Mouse (Mus musculus) heart, postnatal 4 days (tissue): ENCODE measurements around the gene Iqce. TPM values are rescaled to one million over a fixed set of nuclear protein-coding genes. Genes with fewer than 3 reads are reported as not detected.

Experiments
- DNase-seq: peaks from one replicate; pipeline ENCODE4 v3.0.0; 2021
- total RNA-seq, 2 experiments: library from RNA; stranded (reverse); gene quantifications; 2 replicates each; pipeline ENCODE4 v1.2.3; 2021

Gene Iqce
- total RNA-seq, 2 experiments from 2014 or later = 11.3 to 12.8 TPM

DNA sequence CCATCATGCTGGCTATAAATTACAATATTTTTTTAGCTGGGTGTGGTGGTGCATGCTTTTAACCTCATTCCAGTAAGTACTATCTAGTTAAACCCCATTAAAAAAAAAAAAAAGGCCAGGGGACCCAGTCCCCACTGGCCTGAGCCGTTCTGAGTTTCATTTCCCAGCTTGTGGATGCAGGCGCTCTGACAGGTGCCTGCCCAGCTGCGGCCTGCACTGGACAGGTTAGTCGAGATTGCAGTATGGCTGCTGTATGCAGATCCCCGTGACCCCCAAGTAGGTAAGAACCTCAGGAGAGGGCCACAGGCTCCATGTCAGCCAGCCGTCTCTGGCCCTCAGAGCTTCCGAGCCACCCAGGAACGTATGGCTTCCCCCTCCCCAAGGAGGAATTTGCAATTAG is 40.8 kb downstream of the Iqce start:
- DNase-seq = no peak

DNA sequence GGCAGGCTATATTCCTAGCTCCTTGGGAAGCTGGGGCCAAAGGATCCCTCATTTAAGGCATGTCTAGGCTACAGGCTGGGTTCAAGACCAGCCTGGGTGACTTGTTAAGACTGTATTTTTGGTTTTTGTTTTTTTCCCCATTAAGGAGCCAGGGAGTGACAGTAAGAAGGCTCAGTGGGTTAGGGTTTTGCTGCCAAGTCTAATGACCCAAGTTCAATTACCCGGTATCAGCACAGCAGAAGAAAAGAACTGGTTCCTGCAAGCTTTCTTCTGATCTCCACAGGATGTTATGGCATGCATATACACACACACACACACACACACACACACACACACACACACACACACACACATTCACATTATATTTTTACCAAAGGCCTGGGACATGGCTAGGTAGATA is 41.8 kb downstream of the Iqce start:
- DNase-seq = no peak

DNA sequence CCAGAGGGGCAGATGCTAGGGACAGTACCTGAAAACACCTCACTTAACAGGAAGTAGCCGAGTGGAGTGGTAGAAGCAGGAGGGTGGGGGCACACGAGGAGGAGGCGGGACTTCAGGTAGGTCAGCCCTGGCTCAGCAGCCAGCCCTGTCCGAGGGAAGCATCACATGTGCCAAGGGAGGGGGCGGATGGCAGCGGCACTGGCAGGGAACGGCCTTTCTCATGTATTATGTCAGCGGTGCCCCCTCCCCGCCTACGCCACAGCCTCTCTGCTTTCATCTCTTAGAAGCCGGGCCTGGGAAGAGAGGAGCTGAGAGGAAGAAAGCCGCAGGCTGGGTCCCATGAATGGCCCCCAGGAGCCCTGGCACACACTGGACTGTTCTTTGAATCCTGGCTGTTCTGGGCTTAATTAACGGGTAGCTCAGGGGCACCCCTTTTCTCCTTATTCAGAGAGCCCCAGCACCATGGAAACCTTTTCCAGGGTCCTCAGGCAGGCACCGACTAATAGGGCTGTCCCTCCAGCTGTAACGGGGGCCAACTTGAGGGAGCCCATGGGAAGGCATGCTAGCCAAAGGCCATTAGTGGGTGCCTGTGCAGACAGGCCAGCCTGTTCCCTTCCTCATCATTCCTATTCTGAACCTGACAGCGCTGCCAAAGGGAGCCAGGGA is 42.4 kb downstream of the Iqce start:
- no peak for DNase-seq

DNA sequence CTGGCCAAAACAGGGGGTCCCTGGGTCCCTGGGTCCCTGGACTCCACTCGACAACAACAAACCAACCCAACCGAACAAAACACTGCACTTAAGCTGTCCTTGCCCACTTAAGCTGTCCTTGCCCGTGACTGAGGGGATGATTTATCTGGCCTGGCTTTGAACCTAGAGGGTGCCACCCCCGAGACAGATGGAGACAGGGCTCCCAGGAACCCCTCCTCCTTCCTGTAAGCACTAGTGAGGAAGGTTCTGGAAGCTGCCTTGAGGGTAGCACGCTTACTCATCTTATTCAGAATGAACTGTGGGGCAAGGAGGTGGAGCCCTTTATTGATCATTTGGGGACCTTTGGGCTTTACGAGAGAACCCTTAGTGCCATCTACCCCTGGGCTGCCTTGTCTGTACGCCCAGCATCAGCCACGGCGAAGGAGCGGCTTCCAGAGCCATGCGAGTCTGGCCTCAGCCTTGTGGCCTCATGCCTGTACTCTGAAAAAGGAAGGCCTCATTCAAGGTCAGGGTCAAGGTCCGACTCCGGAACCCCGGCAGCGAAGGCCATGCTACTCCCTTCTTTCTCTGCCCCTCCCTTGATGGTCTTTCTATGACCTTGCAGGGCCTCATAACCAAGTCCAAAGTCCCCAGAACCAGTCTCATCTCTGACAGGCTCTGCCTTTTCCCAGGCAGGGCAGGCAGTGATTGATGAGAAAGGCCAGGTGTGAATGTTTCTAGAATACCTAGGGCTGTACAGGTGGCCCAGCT is 47.9 kb downstream of the Iqce start:
- no peak for DNase-seq

DNA sequence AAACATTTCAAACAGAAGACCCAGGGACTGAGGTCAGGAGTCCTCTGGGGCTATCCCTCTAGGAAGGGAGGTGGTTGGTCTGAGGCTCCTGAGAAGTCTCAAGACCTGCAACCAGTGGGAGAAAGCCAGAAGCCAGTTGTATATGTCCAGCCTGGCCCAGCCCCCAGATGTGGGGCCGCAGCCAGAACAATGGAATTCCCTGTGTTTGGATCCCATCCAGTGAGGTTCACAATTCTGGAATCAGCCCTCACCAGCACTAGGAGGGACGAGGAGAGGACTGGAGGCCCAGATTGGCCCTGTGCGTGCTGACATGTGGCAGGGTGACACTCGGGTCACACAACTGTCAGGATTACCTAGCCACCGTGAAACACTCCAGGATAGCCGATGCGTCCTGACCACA is 49.6 kb downstream of the Iqce start:
- DNase-seq = peak; percentile 74

DNA sequence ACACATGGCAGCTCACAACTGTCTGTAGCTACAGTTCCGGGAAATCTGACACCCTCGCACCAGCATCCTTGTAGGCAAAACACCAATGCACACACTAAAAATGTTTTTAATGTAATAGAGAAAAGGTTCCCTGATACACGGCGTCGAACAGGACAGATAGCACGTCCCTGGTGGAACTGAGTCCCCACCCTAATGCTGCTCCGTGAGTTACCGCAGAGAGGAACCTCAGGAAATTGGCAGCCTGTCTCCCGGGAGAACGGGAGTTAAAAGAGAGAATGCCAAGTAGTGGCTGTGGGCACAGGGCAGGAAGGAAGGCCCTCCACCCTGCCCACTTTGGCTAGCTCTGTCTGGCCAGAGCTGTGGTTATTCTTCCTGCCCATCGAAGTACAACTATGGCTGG is 50.9 kb downstream of the Iqce start:
- no peak for DNase-seq

DNA sequence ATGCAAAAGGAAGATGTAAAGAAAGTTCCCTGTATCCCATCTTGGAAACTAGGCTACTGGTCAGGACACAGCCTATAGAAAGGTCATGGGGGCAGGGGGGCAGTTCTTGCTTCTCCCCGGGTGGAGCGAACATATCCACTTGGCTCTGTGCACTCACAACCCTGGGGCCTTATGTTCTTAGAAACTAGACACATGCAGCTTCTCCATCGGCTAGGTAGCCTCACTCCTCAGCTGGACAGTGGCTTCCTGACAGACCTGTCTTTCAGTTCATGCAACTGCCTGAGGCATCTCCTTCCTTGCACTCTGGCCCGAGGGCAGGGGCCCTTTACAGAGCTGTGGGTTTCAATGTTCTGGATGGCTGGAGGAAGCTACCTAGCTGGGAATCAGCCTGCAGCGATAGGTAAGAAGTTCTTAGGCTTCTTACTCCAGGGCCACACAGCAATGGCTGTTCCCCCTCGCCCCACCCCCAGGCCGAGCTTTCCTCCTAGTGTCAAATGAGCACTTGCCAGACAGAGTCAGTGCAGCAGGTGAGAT is 52.2 kb downstream of the Iqce start:
- no peak for DNase-seq

DNA sequence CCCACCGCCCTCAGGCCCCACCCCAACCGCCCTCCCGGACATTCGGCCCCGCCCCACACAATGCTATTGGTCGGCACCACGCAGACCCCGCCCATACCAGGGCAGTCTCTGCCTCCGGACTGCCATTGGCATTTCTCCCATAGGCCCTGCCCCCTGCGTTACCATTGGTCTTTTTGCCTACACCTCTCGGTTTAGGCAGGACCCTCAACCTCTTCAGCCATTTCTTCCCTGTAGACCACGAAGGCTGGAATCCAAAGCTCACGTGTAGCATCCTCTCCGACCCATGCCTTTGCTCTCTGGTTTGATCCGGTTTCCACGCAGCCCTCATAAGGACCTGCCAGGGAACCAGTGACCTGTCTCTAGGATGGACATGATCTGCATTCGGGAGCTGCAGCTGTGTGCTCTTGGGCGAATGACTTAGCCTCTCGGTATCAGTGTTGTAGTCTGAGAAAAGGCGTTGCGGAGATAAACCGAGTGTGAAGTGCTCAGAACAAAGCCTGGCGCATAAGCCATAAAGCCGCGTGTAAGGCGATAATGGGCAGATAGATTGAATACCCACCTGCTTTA is 53.0 kb downstream of the Iqce start:
- peak; percentile 99 for DNase-seq

DNA sequence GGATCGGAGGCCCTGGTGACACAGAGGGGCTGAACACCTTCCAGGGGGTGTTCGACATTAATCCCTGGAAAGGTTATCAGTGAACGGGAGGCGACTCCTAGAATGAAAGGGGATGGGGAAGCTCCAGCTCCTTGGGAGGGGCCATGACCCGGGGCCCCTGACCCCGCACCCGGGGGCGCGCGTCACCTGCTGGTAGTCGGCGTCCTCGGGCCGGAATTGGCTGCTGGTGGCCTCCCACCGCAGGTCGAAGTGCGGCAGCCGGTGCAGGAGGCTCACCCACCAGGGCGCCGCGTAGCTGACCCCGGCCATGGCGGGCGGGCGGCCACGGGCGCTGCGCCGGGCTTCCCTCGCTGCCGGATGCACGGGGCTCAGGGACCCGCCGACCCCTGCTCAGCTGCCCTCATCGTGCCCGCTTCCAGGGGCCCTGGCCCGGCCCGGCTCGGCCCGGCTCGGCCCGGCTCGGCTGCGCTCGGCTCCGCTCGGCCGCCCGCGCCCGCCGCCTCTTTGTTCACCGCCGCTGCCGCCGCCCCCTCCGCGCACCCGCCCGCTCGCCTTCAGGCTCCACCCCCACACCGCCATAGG is 53.6 kb downstream of the Iqce start, which contains the start of gene Ttyh3:
TSS of gene Ttyh3 (minus strand) at position 513 of the 582 bp plus-strand sequence.
- DNase-seq = no peak

DNA sequence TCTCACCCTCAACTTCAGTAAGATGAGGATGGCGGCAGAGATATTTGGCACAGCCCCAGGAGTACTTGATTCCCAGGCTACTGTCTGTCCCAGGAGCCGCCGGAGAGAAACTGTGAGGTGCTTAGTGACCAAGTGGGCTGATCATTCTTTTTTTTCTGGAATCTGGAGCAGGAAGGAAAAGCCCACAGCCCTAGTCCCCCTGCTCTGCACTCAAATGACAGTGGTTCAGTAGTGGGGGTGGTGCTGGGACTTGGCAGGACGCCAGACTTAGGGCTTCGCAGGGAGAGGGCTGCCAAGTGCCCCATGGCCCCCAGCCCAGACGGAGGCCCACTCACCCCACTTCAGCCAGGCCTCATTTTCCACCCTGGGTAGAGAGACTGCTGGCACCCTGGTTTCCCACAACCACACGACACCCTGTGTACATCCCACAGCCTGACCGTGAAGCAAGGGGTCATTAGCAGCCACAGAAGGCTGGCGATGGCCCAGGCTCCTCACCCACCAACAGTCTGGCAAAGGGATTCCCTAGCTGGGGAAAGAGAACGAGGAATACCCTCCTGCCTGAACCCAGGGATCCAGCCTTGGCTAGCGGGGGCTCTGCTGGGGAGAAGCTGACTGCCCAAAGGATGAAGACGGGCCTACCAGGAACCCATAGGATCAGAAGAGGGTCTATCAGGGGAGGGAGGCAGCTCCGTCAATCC is 54.2 kb downstream of the Iqce start:
- peak; percentile 75 for DNase-seq

DNA sequence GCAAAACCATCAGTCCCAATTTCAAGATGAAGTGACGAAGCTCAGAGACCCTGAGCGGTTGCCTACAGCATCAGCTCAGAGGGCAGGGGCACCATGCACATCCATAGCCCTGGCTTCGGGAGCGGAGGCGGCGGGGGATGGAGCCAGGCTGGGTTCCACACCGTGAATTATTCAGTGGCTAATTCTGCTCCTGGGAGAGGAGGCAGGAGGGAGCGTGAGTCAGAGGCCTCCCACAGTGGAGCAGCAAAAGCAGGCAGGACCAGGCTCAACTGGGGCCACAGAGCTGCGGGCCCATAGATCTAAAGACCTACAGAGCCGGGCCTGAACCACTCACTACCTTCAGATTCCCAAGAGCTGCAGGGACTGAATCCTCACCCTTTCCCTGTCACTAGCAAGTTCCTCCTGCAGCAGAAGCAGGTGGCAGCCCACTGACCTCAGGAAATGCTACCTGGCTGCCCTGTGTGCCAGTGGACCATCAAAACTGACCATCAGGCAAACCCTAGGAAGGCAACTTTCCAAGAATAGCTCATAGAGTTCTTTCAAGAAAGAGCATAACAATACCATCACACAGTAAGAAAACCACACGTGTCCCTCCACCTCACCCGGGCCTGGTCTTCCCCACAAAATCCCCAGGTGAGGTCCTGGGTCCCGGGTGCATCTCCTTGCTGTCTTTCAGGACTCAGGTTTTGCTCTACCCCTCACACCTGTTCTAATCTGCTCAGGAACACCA is 55.0 kb downstream of the Iqce start:
- DNase-seq = no peak

DNA sequence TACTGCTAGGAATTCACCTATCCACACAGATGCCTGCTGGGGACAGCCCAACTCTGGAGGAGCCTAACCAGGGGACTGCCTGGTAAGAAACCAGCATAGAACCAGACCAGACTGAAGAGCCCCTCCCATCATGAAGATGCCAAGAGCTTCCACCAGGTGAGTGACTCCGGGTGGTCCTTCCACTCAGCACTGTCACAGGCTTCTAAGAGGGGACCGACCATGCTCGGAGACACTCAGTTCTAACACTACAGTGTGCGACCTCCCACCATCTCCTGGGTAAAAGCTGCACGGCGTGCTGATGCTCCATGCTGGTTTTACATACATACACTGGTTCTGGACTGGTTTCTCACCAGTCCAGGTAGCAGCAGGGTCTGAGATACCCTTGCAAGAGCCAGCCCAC is 56.0 kb downstream of the Iqce start:
- DNase-seq = no peak

DNA sequence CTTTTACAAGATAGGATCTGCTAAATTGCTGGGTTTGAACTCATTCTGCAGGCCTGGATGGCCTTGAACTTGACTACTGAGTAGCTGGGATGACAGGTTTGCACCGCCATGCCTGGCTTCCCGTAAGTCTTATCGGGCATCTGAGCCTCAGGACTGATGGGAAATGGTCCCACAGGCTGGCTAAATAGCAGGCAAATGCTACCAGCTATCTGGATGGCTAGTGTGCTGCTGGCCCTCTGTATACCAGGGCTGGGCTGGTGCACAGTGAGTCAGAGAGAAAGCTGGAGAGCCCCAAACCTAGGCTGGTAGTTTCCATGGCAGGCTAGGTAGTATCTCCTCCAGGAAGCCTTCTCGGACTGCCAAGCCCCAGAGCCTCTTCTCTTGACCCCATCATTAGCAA is 56.7 kb downstream of the Iqce start:
- no peak for DNase-seq

DNA sequence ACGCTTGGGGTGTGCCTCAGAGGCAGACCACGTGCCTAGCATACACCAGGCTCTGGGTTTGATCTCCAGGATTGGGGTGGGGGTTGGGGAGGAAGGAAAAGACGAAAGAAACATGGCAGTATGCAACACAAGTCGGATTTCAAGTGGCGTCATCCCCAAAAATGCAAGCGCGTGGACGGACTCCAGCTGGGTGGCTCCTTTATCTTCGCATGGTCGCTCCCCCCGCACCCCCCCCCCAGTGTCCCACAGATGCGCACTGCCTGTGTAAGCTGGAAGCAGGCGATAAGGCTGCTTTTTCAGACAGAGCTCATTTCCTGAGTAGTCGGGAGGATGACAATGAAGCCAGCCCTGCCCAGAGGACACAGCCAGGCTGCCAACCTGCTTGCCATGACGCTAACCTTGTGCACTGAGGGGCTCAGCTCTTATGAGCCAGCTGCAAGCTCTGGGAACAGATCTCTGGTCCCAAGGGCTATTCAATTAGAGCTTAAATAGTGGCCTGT is 57.4 kb downstream of the Iqce start:
- peak; percentile 72 for DNase-seq

DNA sequence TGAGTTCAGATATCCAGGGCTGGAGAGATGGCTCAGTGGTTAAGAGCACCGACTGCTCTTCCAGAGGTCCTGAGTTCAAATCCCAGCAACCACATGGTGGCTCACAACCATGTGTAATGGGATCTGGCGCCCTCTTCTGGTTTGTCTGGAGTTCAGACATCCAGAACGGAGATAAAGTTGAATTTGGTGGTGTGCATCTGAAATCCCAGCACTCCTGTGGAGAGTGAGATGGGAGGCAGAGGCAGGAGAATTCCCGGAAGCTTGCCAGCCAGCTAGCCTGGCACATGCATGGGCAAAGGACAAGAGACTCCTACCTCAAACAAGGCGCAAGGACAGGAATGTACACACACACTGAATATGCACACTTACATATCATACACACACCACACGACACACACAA is 57.9 kb downstream of the Iqce start:
- DNase-seq = no peak

DNA sequence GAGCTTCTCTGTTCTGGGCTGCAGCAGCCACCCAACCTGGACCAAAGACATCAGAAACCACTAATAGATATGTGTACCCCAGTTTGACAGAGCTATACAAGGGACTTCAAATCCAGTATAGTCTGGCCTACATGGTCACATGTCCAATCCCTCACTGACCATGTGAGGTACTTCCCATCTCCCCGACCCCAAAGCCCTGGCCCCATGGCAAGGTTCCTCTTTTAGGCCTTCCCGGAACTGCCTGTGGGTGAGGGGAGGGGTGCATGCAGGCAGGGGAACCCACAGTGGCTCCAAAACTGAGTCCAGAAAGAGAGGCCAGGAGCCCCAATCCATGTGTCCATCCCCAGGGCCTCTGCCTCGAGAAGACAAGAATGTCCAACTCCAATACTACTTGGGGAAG is 60.1 kb downstream of the Iqce start:
- DNase-seq = no peak

DNA sequence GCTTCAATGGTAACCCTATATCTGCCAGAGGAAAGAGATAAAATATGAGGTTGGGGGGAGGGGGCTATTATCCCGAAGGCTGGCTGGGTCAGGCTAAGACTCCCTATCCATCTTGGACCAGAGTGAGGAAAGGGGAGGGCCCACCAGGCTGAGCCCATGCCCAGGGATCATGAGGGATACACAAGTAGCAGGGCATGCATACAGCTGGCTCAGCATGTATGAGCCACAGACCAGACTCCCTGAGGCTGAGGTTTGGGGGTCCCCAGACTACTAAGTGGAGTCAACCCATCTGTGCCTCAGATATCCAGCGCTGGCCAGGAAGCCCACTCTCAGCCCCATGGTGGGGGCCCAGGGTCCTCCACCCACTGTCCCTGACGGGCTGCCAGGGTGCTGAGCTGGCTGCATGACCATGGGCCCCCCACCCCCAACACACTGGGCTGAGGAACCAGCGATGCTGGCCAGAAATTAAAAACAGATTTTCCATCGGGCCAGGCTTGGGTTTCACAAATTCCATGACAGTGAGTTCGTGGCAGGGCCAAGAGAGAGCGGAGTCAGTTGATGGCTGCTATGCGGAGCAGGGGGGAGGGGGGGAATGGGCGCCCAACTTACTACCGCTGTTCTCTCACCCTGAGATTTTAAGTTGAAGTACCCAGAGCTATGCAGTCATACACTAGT is 60.8 kb downstream of the Iqce start:
- DNase-seq = peak; percentile 65

DNA sequence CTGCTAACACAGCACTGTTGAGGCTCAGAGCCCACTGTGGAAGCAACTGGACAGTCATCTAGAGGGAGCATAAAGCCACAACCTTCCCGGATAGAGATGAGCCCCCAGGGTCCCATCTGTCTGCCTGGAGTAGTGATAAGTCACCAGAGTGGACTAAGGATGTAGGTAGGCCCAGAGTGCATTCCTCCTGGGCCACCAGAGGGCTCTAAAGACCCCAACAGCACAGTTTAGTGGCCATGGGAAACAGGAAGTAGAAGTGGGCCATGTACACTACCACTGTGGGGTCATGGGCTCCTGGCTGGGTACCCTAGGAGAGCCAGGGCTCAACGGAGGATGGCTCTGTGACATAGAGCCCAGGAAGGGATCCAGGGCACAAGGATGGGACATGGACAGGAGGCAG is 61.4 kb downstream of the Iqce start:
- DNase-seq = no peak

DNA sequence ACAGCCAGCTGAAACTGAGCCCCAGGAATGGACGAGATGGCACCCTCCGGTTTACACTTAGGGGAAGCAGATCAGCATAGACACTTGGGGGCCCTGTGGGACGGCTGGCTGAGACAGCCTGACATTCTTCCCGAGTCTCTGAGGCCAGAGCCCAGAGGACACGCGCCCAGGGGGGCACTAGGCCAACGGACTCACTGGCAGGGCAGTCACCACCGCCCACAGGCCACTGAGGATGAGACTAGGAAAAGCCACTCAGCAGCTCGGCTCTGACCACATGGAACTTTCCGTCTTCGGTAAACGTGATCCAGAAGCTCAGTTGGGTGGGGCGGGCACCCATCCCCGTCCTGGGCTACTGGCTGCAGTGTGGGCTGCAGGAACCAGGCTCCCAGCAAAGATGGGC is 62.3 kb downstream of the Iqce start:
- DNase-seq = peak; percentile 70

DNA sequence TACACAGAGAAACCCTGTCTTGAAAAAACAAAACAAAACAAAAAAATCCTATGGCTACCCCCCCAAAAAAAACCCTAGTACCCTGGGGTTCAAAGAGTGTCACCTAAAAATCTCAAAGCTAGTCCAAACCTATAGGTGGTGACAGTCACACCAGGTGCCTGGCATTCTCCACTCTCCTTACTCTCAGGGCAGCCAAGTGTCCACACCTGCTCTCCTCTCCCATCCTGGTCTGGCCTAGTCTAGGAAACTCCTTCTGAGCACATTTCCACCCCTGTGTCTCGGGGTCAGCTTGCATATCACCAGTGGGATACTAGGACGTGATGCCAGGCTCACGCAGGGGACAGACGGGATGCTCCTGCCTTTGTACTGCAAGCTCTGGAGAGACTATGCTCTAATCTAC is 62.9 kb downstream of the Iqce start:
- DNase-seq = no peak

DNA sequence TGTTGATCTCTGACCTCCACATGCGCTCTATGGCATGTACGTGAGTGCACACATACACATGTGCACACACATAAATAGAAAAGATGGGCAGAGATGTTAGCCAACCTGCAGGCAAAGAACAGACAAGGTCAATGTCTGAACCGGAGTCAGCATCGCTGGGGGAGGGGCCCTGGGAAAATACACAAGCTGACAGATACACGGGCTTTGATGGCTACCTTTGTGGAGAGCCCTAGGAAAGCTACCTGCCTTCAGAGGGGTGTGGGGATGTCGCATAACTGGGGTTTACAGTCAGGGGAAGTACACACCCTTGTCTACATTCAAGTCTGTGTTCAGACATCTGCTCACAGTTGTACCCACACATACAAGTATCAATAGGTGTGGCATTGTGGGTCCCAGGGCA is 63.7 kb downstream of the Iqce start:
- DNase-seq = no peak
